Mouse (Mus musculus) thymus, adult 2 months (tissue): ENCODE measurements at regions not wholly inside any gene's neighbourhood (a gene's known extent, or its start where the extent isn't known, plus 50 kb on each side); places are given as distances from the start of the nearest gene placed in this dataset.

Experiments
- DNase-seq: peaks from one replicate; pipeline ENCODE4 v3.0.0; 2021
- H3K27ac ChIP-seq: fragments of 200-500 bp; 2 replicates; pipeline ENCODE4 v1.5.1; 2012; ENCODE audit warnings: low read length, control low read depth; ENCODE audit not compliant: control insufficient read depth, insufficient read depth
- H3K27me3 ChIP-seq: fragments of 200-500 bp; 2 replicates; pipeline ENCODE4 v1.6.1; 2012; ENCODE audit warnings: mild to moderate bottlenecking, low read length, moderate library complexity, mixed read lengths; ENCODE audit not compliant: control insufficient read depth, insufficient read depth
- H3K36me3 ChIP-seq: fragments of 200-500 bp; 2 replicates; pipeline ENCODE4 v1.6.1; 2012; ENCODE audit warnings: mild to moderate bottlenecking, low read length, moderate library complexity; ENCODE audit not compliant: control insufficient read depth, insufficient read depth
- H3K4me1 ChIP-seq: fragments of 200-500 bp; replicated peaks from 2 replicates; pipeline ENCODE4 v1.6.1; 2012; ENCODE audit warnings: low read length; ENCODE audit not compliant: control insufficient read depth, insufficient read depth
- H3K4me3 ChIP-seq: fragments of 200-500 bp; 2 replicates; pipeline ENCODE4 v1.5.1; 2012; ENCODE audit warnings: mild to moderate bottlenecking, low read length, control low read depth, moderate library complexity; ENCODE audit not compliant: control insufficient read depth, insufficient read depth
- CTCF ChIP-seq: fragments of 200-500 bp; IDR thresholded peaks from 2 replicates; pipeline ENCODE4 v1.5.1; 2012; ENCODE audit warnings: mild to moderate bottlenecking, control low read depth, low read length, moderate library complexity, borderline replicate concordance; ENCODE audit not compliant: control insufficient read depth, poor library complexity, insufficient read depth; ENCODE audit errors: extremely low read depth
- POLR2A ChIP-seq: fragments of 200-500 bp; IDR thresholded peaks from 2 replicates; pipeline ENCODE4 v1.6.1; 2012; ENCODE audit warnings: mild to moderate bottlenecking, low read length, control low read depth, moderate library complexity; ENCODE audit not compliant: control insufficient read depth, poor library complexity, insufficient read depth; ENCODE audit errors: extremely low read depth
- WGBS: fragments of 180-500 bp; shearing (Covaris S2); methylation state at CpG from one replicate; pipeline ENCODE4 v1.1.7; 2018; 5-methylcytosine and 5-hydroxymethylcytosine counted together

DNA sequence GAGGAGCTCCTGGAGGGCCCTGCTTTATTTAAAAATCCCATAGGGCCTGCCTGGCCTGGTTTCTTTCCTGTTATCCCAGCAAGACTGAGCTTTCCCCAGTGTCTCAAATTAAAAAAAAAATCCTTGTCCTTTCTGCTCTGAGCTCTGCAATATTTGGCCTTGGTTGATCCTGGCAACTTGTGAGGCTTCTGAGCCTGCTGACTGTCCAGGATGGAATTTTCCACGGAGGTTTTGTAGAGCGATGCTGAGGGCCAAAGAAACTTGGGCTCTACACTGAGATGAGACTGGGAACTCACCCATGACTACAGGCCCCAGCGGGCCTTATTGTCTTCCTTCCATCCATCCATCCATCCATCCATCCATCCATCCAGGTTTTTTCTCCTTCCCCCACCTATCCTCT, 259.8 kb downstream of the Dhx35 start:
- TF ChIP-seq CTCF = no peak
- no peak for TF ChIP-seq POLR2A
- no peak for DNase-seq
- no peak overlapping the region for H3K4me3 ChIP-seq
- H3K27ac ChIP-seq = no peak overlapping the region
- H3K36me3 ChIP-seq = no peaks in the 10 kb centered on the region
- no peaks in the 10 kb centered on the region for H3K4me1 ChIP-seq
- no peaks in the 10 kb centered on the region for H3K27me3 ChIP-seq
- 98% methylated on average over 3 of the region's 3 CpGs for WGBS

DNA sequence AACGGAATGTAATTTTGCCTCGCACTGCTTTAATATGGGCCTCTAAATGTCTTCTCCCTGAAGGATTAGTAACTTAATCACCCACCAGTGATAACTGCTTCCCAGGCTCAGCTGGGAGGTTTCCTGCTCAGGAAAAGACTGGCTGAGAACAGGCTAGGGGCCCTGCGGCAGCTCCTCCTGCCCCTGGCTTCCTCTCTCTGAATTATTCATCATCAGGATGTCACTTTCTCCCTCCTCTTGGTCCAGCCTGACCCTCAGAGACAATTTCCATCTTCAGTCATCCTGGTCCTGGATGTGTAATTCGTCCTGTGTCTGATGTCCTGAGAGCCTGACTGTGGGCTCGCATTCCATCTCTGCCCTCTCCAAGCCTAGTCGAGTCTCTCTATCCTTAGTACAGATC, 261.2 kb downstream of the Dhx35 start:
- Histone ChIP-seq H3K4me1 (no peaks in the 10 kb centered on the region), H3K4me3 (no peak overlapping the region), H3K36me3 (no peaks in the 10 kb centered on the region), H3K27ac (no peak overlapping the region), H3K27me3 (no peaks in the 10 kb centered on the region)
- 70% methylated on average over 6 of the region's 6 CpGs for WGBS
- no peak for DNase-seq
- no peak for TF ChIP-seq POLR2A
- no peak for TF ChIP-seq CTCF

DNA sequence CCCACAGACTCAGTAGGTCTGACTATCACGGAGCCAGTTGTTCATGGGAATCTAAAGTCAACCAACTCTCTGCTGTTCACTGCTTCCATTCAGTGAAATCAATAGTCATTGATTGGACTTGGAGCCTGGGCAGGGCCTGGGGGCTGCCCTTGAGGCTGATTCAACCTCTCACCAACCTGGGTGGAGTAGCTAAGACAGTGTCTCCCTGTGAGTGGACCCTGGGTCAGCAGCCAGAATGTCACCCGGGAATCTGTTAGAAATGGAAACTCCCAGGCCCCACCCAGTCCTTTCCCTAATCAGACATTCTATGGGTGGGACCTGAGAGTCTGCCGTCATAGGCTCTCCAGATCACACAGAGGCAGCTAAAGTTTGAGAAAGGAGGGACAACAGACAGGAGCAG, 262.4 kb downstream of the Dhx35 start:
- DNase-seq = no peak
- H3K4me3 ChIP-seq = no peak overlapping the region
- 89% methylated on average over 3 of the region's 3 CpGs for WGBS

DNA sequence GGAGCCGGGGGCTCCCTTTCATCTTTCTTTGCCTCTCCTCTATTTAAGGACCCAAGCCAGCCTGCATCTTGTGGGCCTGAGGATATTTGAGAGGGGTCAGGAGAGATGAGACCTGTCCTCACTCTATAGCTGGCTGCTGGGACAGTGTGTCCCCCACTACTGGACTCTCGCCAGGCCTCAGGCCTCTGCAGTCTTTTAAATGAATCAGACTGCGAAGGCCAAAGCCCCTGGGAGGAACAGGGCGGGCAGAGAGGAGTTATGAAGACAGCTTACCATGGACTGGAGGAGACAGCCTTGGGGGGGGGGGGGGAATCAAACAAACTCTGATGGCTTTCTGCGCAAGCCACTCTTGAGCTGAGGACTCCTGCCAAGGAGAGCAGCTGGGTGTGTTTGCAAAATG, 262.9 kb downstream of the Dhx35 start:
- Histone ChIP-seq H3K27me3 (no peaks in the 10 kb centered on the region), H3K36me3 (no peaks in the 10 kb centered on the region), H3K4me1 (no peaks in the 10 kb centered on the region), H3K27ac (no peak overlapping the region), H3K4me3 (no peak overlapping the region)
- 81% methylated on average over 5 of the region's 5 CpGs for WGBS
- no peak for DNase-seq
- TF ChIP-seq POLR2A = no peak
- TF ChIP-seq CTCF = no peak

More for the DNA sequence above, 262.4 kb downstream of the Dhx35 start:
- Histone ChIP-seq H3K4me1 (no peaks in the 10 kb centered on the region), H3K27ac (no peak overlapping the region), H3K27me3 (no peaks in the 10 kb centered on the region), H3K36me3 (no peaks in the 10 kb centered on the region)
- TF ChIP-seq POLR2A = no peak
- TF ChIP-seq CTCF = no peak

DNA sequence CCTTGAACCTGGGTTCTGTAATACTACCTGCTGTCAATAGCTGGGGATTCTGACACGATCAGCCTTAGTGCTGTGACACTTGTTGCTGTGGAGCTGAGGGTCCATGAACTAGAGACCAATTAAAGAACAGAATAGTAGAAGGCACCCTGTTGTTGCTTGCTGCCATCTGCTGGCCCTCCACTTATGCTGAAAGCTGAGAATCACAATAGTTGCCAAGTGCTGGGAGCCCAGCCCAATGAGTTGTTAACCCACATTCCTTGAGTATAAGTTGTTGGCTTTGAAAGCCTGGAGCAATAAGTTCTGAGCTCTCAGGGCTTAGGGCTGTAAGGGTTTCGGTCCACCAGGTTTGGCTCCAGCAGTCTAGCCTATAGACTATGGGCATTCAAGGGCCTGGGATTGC, 267.7 kb downstream of the Dhx35 start:
- no peak for DNase-seq
- TF ChIP-seq POLR2A (no peak), CTCF (no peak)

DNA sequence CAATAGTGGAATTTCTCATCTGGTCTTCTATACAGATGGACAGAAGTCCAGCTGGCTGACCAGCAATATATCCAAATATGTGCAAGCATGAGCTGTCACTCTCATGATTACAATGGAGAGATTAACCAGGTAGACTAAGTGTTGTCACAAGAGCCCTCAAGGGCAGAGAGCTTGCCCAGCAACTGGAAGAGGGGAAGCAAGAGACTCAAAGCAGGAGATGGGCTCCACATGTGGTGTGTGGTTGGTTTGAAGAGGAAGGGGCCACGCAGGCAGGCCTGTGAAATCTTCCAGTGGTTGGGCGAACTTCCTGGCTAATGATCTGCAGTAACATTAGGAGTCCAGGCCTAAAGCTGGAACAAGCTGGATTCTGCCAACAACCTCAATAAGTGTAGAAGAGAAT, 268.1 kb downstream of the Dhx35 start:
- H3K27me3 ChIP-seq = no peaks in the 10 kb centered on the region
- no peak for DNase-seq
- WGBS = 58% methylated on average over 2 of the region's 2 CpGs
- H3K4me1 ChIP-seq = no peaks in the 10 kb centered on the region
- TF ChIP-seq POLR2A (no peak), CTCF (no peak)
- H3K4me3 ChIP-seq = no peak overlapping the region
- H3K27ac ChIP-seq = no peak overlapping the region
- H3K36me3 ChIP-seq = no peaks in the 10 kb centered on the region

More for the DNA sequence above, 267.7 kb downstream of the Dhx35 start:
- no peaks in the 10 kb centered on the region for H3K4me1 ChIP-seq
- no peak overlapping the region for H3K4me3 ChIP-seq
- WGBS = 83% methylated on average over 2 of the region's 2 CpGs
- H3K27ac ChIP-seq = no peak overlapping the region
- H3K36me3 ChIP-seq = no peaks in the 10 kb centered on the region
- no peaks in the 10 kb centered on the region for H3K27me3 ChIP-seq

DNA sequence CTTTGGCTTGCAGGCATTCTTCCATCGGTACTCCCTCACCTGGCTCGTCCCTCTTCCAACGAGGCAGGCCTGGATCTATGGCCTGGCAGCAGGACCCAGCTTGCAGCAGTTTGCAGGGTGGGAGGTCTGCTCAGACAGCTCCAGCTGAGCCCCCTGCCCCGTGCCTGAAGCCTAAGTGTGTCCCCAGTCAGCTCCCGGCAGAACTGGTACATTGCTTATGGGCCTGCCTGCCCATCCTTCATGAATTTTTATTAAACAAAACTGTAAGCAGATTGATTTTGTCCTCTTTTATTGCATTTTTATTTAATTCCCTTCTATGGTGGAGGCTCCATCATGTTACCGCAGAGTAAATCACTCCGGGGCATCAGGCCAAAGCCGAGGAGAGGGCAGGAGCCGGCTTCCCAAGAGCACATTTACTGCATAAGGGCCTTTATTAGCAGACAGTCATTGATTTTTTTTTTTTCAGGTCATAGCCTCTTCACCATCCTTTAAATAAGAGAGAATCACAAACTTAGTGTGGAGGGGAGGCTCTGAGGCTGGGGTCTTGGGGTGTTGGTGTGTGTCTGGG, 269.9 kb downstream of the Dhx35 start:
- TF ChIP-seq POLR2A (no peak), CTCF (no peak)
- Histone ChIP-seq H3K27me3 (no peaks in the 10 kb centered on the region), H3K36me3 (no peaks in the 10 kb centered on the region), H3K4me3 (no peak overlapping the region), H3K27ac (no peak overlapping the region), H3K4me1 (no peaks in the 10 kb centered on the region)
- 92% methylated on average over 9 of the region's 9 CpGs for WGBS
- DNase-seq = no peak
